Mouse (Mus musculus) testis, adult 2 months (tissue): Measurements from ENCODE around the gene Pde4dip.

ENCODE experiments used
- CTCF ChIP-seq: fragments of 200-500 bp; IDR thresholded peaks from 2 replicates; pipeline ENCODE4 v1.5.1; 2012; ENCODE audit warnings: low read depth, mild to moderate bottlenecking, inconsistent platforms, low read length, moderate library complexity; ENCODE audit not compliant: control insufficient read depth, insufficient read depth, insufficient replicate concordance
- POLR2A ChIP-seq: fragments of 200-500 bp; IDR thresholded peaks from 2 replicates; pipeline ENCODE4 v1.6.1; 2012; ENCODE audit warnings: low read depth, mild to moderate bottlenecking, inconsistent platforms, low read length, moderate library complexity; ENCODE audit not compliant: control insufficient read depth

DNA sequence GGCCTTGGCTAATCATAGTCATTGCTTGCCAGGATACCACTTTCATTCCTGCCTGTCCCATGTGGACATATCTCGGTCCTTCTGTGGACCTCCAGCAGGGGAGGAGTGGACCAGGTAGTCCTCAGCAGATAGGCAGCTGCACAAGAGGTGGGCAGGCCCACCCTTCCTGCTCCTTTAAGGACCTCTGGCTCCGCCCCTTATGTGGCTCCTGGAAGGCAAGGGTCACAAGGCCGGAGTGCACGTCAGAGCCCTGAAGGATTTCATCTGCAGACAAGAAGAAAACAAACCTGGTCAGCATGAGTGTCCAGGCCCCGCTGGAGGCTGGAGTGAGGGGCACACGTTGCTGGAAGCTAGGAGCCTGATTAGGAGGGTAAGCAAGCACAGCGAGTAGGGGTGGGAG lies 197.9 kb downstream of the Pde4dip start:
- TF ChIP-seq CTCF (no peak), POLR2A (no peak)
